Mouse (Mus musculus) kidney, embryonic 16.5 days (tissue): Measurements from ENCODE around the gene Chd1. TPM values are rescaled to one million over a fixed set of nuclear protein-coding genes. Genes with fewer than 3 reads are reported as not detected.

Experiments
- ATAC-seq: fragments of 200-750 bp; cut with Nextera tagmentation; 2 replicates; pipeline ENCODE4 v1.8.0; 2017; ENCODE audit warnings: moderate TSS enrichment; ENCODE audit not compliant: low FRiP score, low TSS enrichment
- H3K27ac ChIP-seq: fragments of 300-500 bp; sonication (generic); 2 replicates; pipeline ENCODE4 v1.5.1; 2014; ENCODE audit warnings: low read length
- H3K27me3 ChIP-seq: fragments of 300-500 bp; sonication (generic); 2 replicates; pipeline ENCODE4 v1.6.1; 2014; ENCODE audit warnings: low read length, control low read depth, mixed read lengths; ENCODE audit not compliant: insufficient read depth
- H3K36me3 ChIP-seq: fragments of 300-500 bp; sonication (generic); 2 replicates; pipeline ENCODE4 v1.6.1; 2014; ENCODE audit warnings: low read length, control low read depth, mixed read lengths; ENCODE audit not compliant: insufficient read depth
- H3K4me1 ChIP-seq: fragments of 300-500 bp; sonication (generic); 2 replicates; pipeline ENCODE4 v1.6.1; 2014; ENCODE audit warnings: low read length, control low read depth, mixed read lengths; ENCODE audit not compliant: insufficient read depth
- H3K4me2 ChIP-seq: fragments of 300-500 bp; sonication (generic); replicated peaks from 2 replicates; pipeline ENCODE4 v1.6.1; 2014; ENCODE audit warnings: low read depth, low read length
- H3K4me3 ChIP-seq: fragments of 300-500 bp; sonication (generic); 2 replicates; pipeline ENCODE4 v1.5.1; 2014; ENCODE audit warnings: mild to moderate bottlenecking, low read length
- H3K9ac ChIP-seq: fragments of 300-500 bp; sonication (generic); replicated peaks from 2 replicates; pipeline ENCODE4 v1.6.1; 2014; ENCODE audit warnings: low read length
- H3K9me3 ChIP-seq: fragments of 300-500 bp; sonication (generic); 2 replicates; pipeline ENCODE4 v1.6.1; 2016; ENCODE audit warnings: low read length, control low read depth
- WGBS: fragments of 180-500 bp; shearing (Covaris S2); extraction: QIAGEN DNeasy Blood & Tissue Kit; methylation state at CpG from one replicate; pipeline ENCODE4 v1.1.7; 2014; 5-methylcytosine and 5-hydroxymethylcytosine counted together
- polyA plus RNA-seq: library from polyadenylated mRNA; unstranded; fragments of >200 nt; fragmentation: Nextera tagmentation; extraction: Ambion mirVana; gene quantifications from 2 replicates; pipeline ENCODE4 v1.2.1, GENCODE M21; 2015

The Chd1 gene
- polyA plus RNA-seq, 1 experiment from 2014 or later = 19.4 TPM

DNA sequence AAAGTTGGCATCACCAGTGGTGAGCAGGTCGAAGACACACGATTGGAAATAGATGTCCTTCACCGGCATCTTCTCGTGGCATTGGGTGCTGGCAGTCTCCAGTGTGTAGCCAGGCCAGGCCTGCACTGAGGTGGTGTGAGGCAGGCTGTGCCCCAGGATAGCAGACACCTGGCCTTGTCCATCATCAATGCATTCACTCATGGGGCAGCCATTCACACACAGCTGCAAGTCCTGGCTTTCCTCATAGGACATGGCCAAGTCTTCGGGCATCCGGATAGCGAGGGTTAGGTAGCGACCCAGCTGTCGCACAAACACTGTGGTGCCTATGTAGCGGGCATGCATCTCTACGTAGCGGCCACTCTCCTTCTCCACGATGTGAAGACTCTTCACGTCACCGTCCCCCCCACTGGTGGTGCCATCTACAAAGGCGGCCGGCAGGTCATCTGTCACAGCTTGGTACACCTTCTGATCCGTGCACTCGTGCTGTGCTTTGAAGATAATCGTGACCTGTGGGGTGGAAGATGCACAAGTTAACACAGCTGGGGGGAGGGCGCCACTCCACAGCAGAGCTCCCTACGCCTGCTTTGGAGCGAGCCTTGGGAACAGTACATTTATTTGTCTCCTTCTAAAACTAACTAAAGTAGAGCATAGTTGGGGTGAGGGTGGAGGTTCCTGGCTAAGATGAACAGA, 102.7 kb downstream of the Chd1 start:
- no peak overlapping the region for H3K4me2 ChIP-seq
- no peak overlapping the region for H3K27ac ChIP-seq
- 85% methylated on average over 23 of the region's 23 CpGs for WGBS
- H3K4me3 ChIP-seq = no peak overlapping the region
- H3K4me1 ChIP-seq = peaks cover 40% of the 10 kb centered on the region
- H3K9ac ChIP-seq = no peak overlapping the region
- H3K36me3 ChIP-seq = peaks cover 7% of the 10 kb centered on the region; the same call in 1 of the 2 replicates
- no peaks in the 10 kb centered on the region for H3K27me3 ChIP-seq
- ATAC-seq = no peak
- H3K9me3 ChIP-seq = no peaks in the 10 kb centered on the region

DNA sequence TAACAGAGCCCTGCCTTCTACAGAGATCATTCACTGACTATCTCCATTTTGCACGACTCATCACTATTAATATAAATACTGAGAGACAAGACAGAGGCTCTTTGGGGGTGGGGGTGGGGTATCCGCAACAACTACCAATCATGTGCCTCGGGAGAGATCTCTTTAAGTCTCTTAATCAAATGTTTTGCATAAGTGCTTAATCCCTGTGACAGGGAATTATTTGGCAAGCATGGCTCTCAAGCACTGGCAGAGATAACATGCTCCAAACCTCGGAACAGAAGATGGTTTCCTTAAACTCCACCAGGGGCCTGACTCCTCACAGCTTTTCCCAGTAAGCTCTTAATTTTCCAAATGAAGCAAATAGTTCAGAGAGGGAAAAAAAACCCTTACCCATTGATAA, 103.2 kb downstream of the Chd1 start:
- H3K9me3 ChIP-seq = no peaks in the 10 kb centered on the region
- WGBS = 72% methylated on average over 4 of the region's 4 CpGs
- no peaks in the 10 kb centered on the region for H3K27me3 ChIP-seq
- H3K36me3 ChIP-seq = peaks cover 9% of the 10 kb centered on the region; the same call in 1 of the 2 replicates
- H3K4me3 ChIP-seq = no peak overlapping the region
- H3K27ac ChIP-seq = no peak overlapping the region
- ATAC-seq = no peak
- peaks cover 40% of the 10 kb centered on the region for H3K4me1 ChIP-seq
- H3K9ac ChIP-seq = no peak overlapping the region
- no peak overlapping the region for H3K4me2 ChIP-seq

- 0 out of 2 replicates have a peak overlapping the region, but pooled peaks have one; percentile 14 for H3K4me2 ChIP-seq
- peak overlapping the region; percentile 70 for H3K27ac ChIP-seq
- no peak for ATAC-seq
- no peak overlapping the region for H3K9ac ChIP-seq
- H3K36me3 ChIP-seq = peaks cover 9% of the 10 kb centered on the region; the same call in 1 of the 2 replicates
- peaks cover 41% of the 10 kb centered on the region for H3K4me1 ChIP-seq
- H3K27me3 ChIP-seq = no peaks in the 10 kb centered on the region
- H3K4me3 ChIP-seq = no peak overlapping the region
- 20% methylated on average over 10 of the region's 10 CpGs for WGBS
- no peaks in the 10 kb centered on the region for H3K9me3 ChIP-seq
Measured at GRCm38 (mm10) chr17:15808468-15809374, 104.0 kb downstream of the Chd1 start.

DNA sequence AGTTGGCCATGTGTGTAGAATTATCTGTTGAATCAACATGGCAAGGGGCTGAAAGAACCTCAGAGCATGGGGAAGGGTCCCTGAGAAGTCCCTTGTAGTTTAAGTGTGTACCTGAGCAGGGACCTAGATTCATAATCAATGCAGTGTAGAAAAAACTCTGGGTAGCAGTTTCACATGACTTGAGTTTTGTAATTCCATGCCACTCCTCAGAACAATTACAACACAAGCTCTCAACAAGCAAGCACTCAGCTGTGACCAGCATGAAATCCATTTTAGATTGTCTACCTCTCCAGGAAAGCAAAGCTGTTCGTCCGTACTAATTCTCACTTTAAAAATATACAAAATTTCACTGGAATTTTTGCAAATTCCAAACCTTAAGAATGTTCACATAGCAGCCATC, 105.2 kb downstream of the Chd1 start:
- 57% methylated on average over 2 of the region's 2 CpGs for WGBS
- no peak overlapping the region; the same call in 1 of the 2 replicates for H3K4me2 ChIP-seq
- peak overlapping the region; percentile 70 for H3K27ac ChIP-seq
- H3K27me3 ChIP-seq = no peaks in the 10 kb centered on the region
- H3K4me1 ChIP-seq = peaks cover 51% of the 10 kb centered on the region
- peaks cover 9% of the 10 kb centered on the region; the same call in 1 of the 2 replicates for H3K36me3 ChIP-seq
- H3K4me3 ChIP-seq = no peak overlapping the region
- no peak for ATAC-seq
- H3K9me3 ChIP-seq = no peaks in the 10 kb centered on the region
- no peak overlapping the region for H3K9ac ChIP-seq

DNA sequence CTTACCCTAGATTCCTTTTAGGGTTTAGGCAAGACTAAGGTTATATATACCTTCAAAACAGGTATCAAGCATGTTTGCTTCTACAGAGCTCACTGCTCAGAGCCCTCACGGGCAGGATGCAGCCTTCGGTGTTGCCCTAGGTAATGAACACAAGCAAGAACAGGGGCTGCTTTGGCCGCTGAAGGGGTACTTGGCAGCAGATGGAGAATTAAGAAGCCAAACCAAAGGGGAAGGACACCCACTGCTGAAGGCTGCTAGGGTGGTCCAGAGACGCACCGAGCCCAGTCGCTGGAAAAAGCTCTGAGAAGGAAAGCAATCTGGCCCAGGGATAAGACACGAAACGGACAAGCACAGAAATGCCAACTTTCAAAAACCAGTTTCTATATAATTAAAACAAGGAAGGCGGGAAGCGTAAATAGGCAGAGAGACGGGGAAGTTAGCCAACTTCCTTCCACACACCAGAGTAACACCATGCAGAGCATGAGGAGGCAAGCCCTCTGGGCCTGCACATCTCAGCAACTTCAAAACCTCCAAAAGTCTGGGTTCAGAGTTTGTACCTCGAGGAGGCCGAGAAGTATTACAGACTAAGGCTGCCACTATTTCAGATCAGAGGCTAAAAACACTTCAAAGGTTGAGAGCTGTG, 107.5 kb downstream of the Chd1 start:
- H3K9me3 ChIP-seq = no peaks in the 10 kb centered on the region
- no peak overlapping the region for H3K9ac ChIP-seq
- no peak overlapping the region for H3K4me3 ChIP-seq
- WGBS = 89% methylated on average over 13 of the region's 13 CpGs
- no peak overlapping the region for H3K27ac ChIP-seq
- peaks cover 40% of the 10 kb centered on the region for H3K4me1 ChIP-seq
- H3K27me3 ChIP-seq = no peaks in the 10 kb centered on the region
- H3K4me2 ChIP-seq = no peak overlapping the region
- H3K36me3 ChIP-seq = peaks cover 8% of the 10 kb centered on the region; the same call in 1 of the 2 replicates
- ATAC-seq = no peak

DNA sequence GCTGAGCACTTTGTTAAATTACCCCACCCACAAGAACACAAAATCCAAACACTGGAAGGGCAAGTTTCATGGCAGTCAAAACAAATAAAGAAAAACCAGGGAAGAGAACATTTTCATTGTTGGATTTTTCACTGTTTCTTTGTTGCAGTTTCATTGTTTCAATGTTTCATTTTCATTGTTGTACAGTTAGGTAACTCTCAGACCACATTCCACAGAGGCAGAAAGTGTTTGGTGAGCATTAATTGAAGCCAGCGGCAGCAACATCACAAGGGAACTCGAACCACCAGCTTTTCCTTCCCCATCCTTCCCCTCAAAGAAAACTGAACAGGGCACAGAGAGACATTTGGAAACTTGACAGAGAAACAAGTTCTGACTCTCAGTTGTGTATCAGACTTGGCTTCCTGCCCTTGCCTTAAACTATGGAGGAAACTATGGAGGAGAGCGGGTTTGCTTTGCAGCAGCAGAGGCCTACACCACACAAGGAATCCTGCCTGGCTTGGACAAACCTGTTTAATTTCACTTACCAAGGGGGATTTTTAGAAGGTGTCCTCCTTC, 109.0 kb downstream of the Chd1 start:
- Histone ChIP-seq H3K4me2 (no peak overlapping the region), H3K9ac (0 out of 2 replicates have a peak overlapping the region, but pooled peaks have one; percentile 20), H3K36me3 (peaks cover 7% of the 10 kb centered on the region; the same call in 1 of the 2 replicates), H3K27me3 (no peaks in the 10 kb centered on the region), H3K4me1 (peaks cover 29% of the 10 kb centered on the region), H3K4me3 (no peak overlapping the region), H3K27ac (peak overlapping the region; percentile 32; the same call in 1 of the 2 replicates), H3K9me3 (no peaks in the 10 kb centered on the region)
- ATAC-seq = no peak
- 65% methylated on average over 3 of the region's 3 CpGs for WGBS

- H3K4me2 ChIP-seq = no peak overlapping the region
- H3K27me3 ChIP-seq = no peaks in the 10 kb centered on the region
- 84% methylated on average over 10 of the region's 10 CpGs for WGBS
- H3K36me3 ChIP-seq = peaks cover 15% of the 10 kb centered on the region; the same call in 1 of the 2 replicates
- H3K4me1 ChIP-seq = peaks cover 19% of the 10 kb centered on the region
- H3K27ac ChIP-seq = no peak overlapping the region
- H3K9me3 ChIP-seq = no peaks in the 10 kb centered on the region
- no peak for ATAC-seq
- H3K9ac ChIP-seq = no peak overlapping the region
- H3K4me3 ChIP-seq = no peak overlapping the region
Measured at GRCm38 (mm10) chr17:15815312-15816018, 110.7 kb downstream of the Chd1 start.

DNA sequence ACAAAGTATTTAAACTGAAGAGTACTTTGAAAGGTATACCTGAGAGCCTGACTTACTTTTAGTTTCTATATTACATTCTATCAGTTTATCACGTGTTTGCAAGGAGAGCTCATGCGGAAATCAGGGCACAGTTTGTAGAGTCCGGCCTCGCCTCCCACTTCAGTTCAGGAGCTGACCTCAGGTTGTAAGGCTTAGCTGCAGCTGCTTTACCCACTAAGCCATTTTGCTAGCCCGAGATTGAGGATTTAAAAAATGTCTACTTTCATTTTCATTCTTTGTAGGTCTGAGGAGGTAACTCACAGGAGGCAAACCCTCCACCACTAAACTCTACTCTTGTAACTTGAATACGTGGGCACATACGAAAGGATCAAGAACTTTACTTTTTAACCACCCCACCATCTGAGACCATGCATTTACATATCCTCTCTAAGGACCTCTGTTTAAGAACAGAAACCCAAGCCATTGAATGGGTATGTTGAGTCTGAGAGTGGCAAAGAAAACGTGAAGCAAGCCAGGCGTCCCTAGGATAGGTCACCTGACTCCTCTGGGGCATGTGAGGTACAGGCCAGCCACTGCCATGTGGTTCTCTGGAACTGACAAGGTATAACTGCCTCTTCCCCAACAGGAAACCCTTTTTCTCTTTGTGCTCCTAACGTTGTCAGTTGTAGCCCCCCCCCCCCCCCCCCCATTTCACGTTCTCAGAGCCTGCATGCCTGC, 111.8 kb downstream of the Chd1 start:
- H3K27ac ChIP-seq = no peak overlapping the region
- no peaks in the 10 kb centered on the region for H3K27me3 ChIP-seq
- H3K4me1 ChIP-seq = peaks cover 22% of the 10 kb centered on the region
- H3K4me2 ChIP-seq = no peak overlapping the region
- ATAC-seq = no peak; the same call in 1 of the 2 replicates
- peaks cover 20% of the 10 kb centered on the region; the same call in 1 of the 2 replicates for H3K36me3 ChIP-seq
- H3K9me3 ChIP-seq = no peaks in the 10 kb centered on the region
- 78% methylated on average over 11 of the region's 11 CpGs for WGBS
- H3K9ac ChIP-seq = no peak overlapping the region
- H3K4me3 ChIP-seq = no peak overlapping the region
